Mouse (Mus musculus) ovary, adult 10 weeks (tissue): ENCODE measurements around the gene Samd3. TPM values are rescaled to one million over a fixed set of nuclear protein-coding genes. Genes with fewer than 3 reads are reported as not detected.

Experiments used
- polyA plus RNA-seq: library from polyadenylated mRNA; stranded (reverse); fragments of 350-450 nt; fragmentation: Illumina TruSeq; extraction: RNeasy Lipid Tissue Mini Kit (QIAGEN cat#74804); gene quantifications from one replicate; pipeline ENCODE4 v1.2.3, GENCODE M21; 2014

Samd3 gene
- polyA plus RNA-seq = 0.57 TPM

GRCm38 (mm10) chr10:26229488-26229887, at the start of gene Samd3:
TSS of gene Samd3 (plus strand) at chr10:26229707.

Other genes with a start within 250 kb of the Samd3 start
- not detected for gene Gm9767, start 151.5 kb upstream of the Samd3 start, polyA plus RNA-seq
- 26.4 TPM for gene Tmem200a, start 150.7 kb upstream of the Samd3 start, polyA plus RNA-seq
- gene L3mbtl3, start 146.3 kb downstream of the Samd3 start, polyA plus RNA-seq = 41.0 TPM